Mouse (Mus musculus) neural tube, embryonic 12.5 days (tissue): ENCODE measurements around the gene Ctsl. TPM values are rescaled to one million over a fixed set of nuclear protein-coding genes. Genes with fewer than 3 reads are reported as not detected.
A peak's percentile ranks its signal among the peaks of the same experiment; 100 is the strongest.

ENCODE experiments used
- ATAC-seq: fragments of 200-750 bp; cut with Nextera tagmentation; 2 replicates; pipeline ENCODE4 v1.8.0; 2017; ENCODE audit warnings: low read depth, mild to moderate bottlenecking, moderate TSS enrichment, moderate library complexity; ENCODE audit not compliant: low FRiP score
- H3K27ac ChIP-seq: fragments of 300-500 bp; sonication (generic); 2 replicates; pipeline ENCODE4 v1.5.1; 2016
- H3K27me3 ChIP-seq: fragments of 300-500 bp; sonication (generic); replicated peaks from 2 replicates; pipeline ENCODE4 v1.6.1; 2016; ENCODE audit warnings: mild to moderate bottlenecking
- H3K36me3 ChIP-seq: fragments of 300-500 bp; sonication (generic); 2 replicates; pipeline ENCODE4 v1.6.1; 2016; ENCODE audit warnings: mild to moderate bottlenecking
- H3K4me1 ChIP-seq: fragments of 300-500 bp; sonication (generic); 2 replicates; pipeline ENCODE4 v1.6.1; 2016
- H3K4me2 ChIP-seq: fragments of 300-500 bp; sonication (generic); replicated peaks from 2 replicates; pipeline ENCODE4 v1.6.1; 2016; ENCODE audit warnings: mild to moderate bottlenecking
- H3K4me3 ChIP-seq: fragments of 300-500 bp; sonication (generic); 2 replicates; pipeline ENCODE4 v1.5.1; 2016
- H3K9ac ChIP-seq: fragments of 300-500 bp; sonication (generic); 2 replicates; pipeline ENCODE4 v1.6.1; 2016; ENCODE audit warnings: mild to moderate bottlenecking
- H3K9me3 ChIP-seq: fragments of 300-500 bp; sonication (generic); 2 replicates; pipeline ENCODE4 v1.6.1; 2016; ENCODE audit warnings: mild to moderate bottlenecking
- WGBS: fragments of 180-500 bp; shearing (Covaris S2); methylation state at CpG from one replicate; pipeline ENCODE4 v1.1.7; 2016; 5-methylcytosine and 5-hydroxymethylcytosine counted together
- polyA plus RNA-seq: library from polyadenylated mRNA; unstranded; fragments of >200 nt; fragmentation: Nextera tagmentation; extraction: Ambion mirVana; gene quantifications from 2 replicates; pipeline ENCODE4 v1.2.1, GENCODE M21; 2016

Gene Ctsl
- polyA plus RNA-seq, 1 experiment from 2014 or later: 136 TPM

- H3K27ac ChIP-seq: no peak overlapping the region
- peaks cover 10% of the 10 kb centered on the region for H3K4me1 ChIP-seq
- ATAC-seq: no peak
- H3K4me2 ChIP-seq: peak overlapping the region; percentile 84
- H3K27me3 ChIP-seq: no peaks in the 10 kb centered on the region
- H3K36me3 ChIP-seq: peaks cover 42% of the 10 kb centered on the region
- 74% methylated on average over 1 of the region's 1 CpGs for WGBS
- no peak overlapping the region for H3K9ac ChIP-seq
- no peaks in the 10 kb centered on the region for H3K9me3 ChIP-seq
- H3K4me3 ChIP-seq: no peak overlapping the region
These were observed 2.1 kb downstream of the Ctsl start for GRCm38 (mm10) chr13:64368596-64368995.

- no peak for ATAC-seq
- 89% methylated on average over 5 of the region's 5 CpGs for WGBS
- Histone ChIP-seq H3K4me1 (peaks cover 10% of the 10 kb centered on the region), H3K9me3 (no peaks in the 10 kb centered on the region), H3K36me3 (peaks cover 47% of the 10 kb centered on the region), H3K4me3 (no peak overlapping the region), H3K4me2 (no peak overlapping the region), H3K27me3 (no peaks in the 10 kb centered on the region), H3K27ac (no peak overlapping the region), H3K9ac (no peak overlapping the region)
These were observed 3.1 kb downstream of the Ctsl start for GRCm38 (mm10) chr13:64367615-64368014.

GRCm38 (mm10) chr13:64365326-64365725, 5.4 kb downstream of the Ctsl start:
- no peak overlapping the region for H3K9ac ChIP-seq
- H3K4me3 ChIP-seq: no peak overlapping the region
- no peak overlapping the region for H3K27ac ChIP-seq
- H3K36me3 ChIP-seq: peaks cover 49% of the 10 kb centered on the region
- H3K4me1 ChIP-seq: peaks cover 10% of the 10 kb centered on the region
- H3K9me3 ChIP-seq: no peaks in the 10 kb centered on the region
- no peak overlapping the region for H3K4me2 ChIP-seq
- H3K27me3 ChIP-seq: no peaks in the 10 kb centered on the region
- no peak for ATAC-seq

GRCm38 (mm10) chr13:64364258-64364657, 6.4 kb downstream of the Ctsl start:
- Histone ChIP-seq H3K4me1 (peaks cover 8% of the 10 kb centered on the region), H3K4me3 (no peak overlapping the region), H3K27me3 (no peaks in the 10 kb centered on the region), H3K9ac (no peak overlapping the region), H3K36me3 (peaks cover 49% of the 10 kb centered on the region), H3K9me3 (no peaks in the 10 kb centered on the region), H3K27ac (no peak overlapping the region), H3K4me2 (no peak overlapping the region)
- WGBS: 91% methylated on average over 2 of the region's 2 CpGs
- ATAC-seq: no peak

GRCm38 (mm10) chr13:64362139-64362538, 8.6 kb downstream of the Ctsl start:
- H3K27me3 ChIP-seq: no peaks in the 10 kb centered on the region
- no peak overlapping the region for H3K4me3 ChIP-seq
- no peaks in the 10 kb centered on the region for H3K4me1 ChIP-seq
- WGBS: 90% methylated on average over 6 of the region's 6 CpGs
- no peak overlapping the region for H3K9ac ChIP-seq
- ATAC-seq: no peak
- H3K36me3 ChIP-seq: peaks cover 38% of the 10 kb centered on the region
- no peaks in the 10 kb centered on the region for H3K9me3 ChIP-seq
- H3K4me2 ChIP-seq: no peak overlapping the region
- no peak overlapping the region for H3K27ac ChIP-seq

- no peak overlapping the region for H3K4me2 ChIP-seq
- no peaks in the 10 kb centered on the region for H3K9me3 ChIP-seq
- ATAC-seq: no peak
- H3K27ac ChIP-seq: no peak overlapping the region
- peaks cover 27% of the 10 kb centered on the region for H3K36me3 ChIP-seq
- no peak overlapping the region for H3K9ac ChIP-seq
- no peaks in the 10 kb centered on the region for H3K27me3 ChIP-seq
- WGBS: 93% methylated on average over 3 of the region's 3 CpGs
- H3K4me3 ChIP-seq: no peak overlapping the region
- H3K4me1 ChIP-seq: no peaks in the 10 kb centered on the region
These were observed 9.7 kb downstream of the Ctsl start for GRCm38 (mm10) chr13:64361020-64361419.

GRCm38 (mm10) chr13:64359702-64360101, 11.0 kb downstream of the Ctsl start:
- no peak for ATAC-seq
- Histone ChIP-seq H3K27me3 (no peaks in the 10 kb centered on the region), H3K4me2 (no peak overlapping the region), H3K9ac (no peak overlapping the region), H3K36me3 (peaks cover 17% of the 10 kb centered on the region), H3K4me1 (no peaks in the 10 kb centered on the region), H3K27ac (no peak overlapping the region), H3K9me3 (no peaks in the 10 kb centered on the region), H3K4me3 (no peak overlapping the region)
- 89% methylated on average over 3 of the region's 3 CpGs for WGBS

GRCm38 (mm10) chr13:64358476-64358875, 12.2 kb downstream of the Ctsl start:
- H3K27ac ChIP-seq: no peak overlapping the region
- H3K4me1 ChIP-seq: no peaks in the 10 kb centered on the region
- no peak for ATAC-seq
- H3K4me3 ChIP-seq: no peak overlapping the region
- H3K27me3 ChIP-seq: no peaks in the 10 kb centered on the region
- no peak overlapping the region for H3K4me2 ChIP-seq
- peaks cover 6% of the 10 kb centered on the region; the same call in 1 of the 2 replicates for H3K36me3 ChIP-seq
- no peaks in the 10 kb centered on the region for H3K9me3 ChIP-seq
- WGBS: 87% methylated on average over 1 of the region's 1 CpGs
- H3K9ac ChIP-seq: no peak overlapping the region

- Histone ChIP-seq H3K36me3 (0 out of 2 replicates have a peak, but pooled peaks cover under 1% of the 10 kb centered on the region), H3K27ac (no peak overlapping the region), H3K4me3 (no peak overlapping the region), H3K4me1 (no peaks in the 10 kb centered on the region), H3K9me3 (no peaks in the 10 kb centered on the region), H3K9ac (no peak overlapping the region), H3K27me3 (no peaks in the 10 kb centered on the region), H3K4me2 (no peak overlapping the region)
- ATAC-seq: no peak
- whole genome bisulfite sequencing: 73% methylated on average over 5 of the region's 5 CpGs
These were observed 13.3 kb downstream of the Ctsl start for GRCm38 (mm10) chr13:64357389-64357788.

GRCm38 (mm10) chr13:64349474-64349873, 21.2 kb downstream of the Ctsl start:
- 85% methylated on average over 2 of the region's 2 CpGs for WGBS
- no peak overlapping the region for H3K4me3 ChIP-seq
- no peaks in the 10 kb centered on the region for H3K36me3 ChIP-seq
- no peaks in the 10 kb centered on the region for H3K4me1 ChIP-seq
- no peak for ATAC-seq
- H3K27ac ChIP-seq: no peak overlapping the region
- no peak overlapping the region for H3K9ac ChIP-seq
- no peaks in the 10 kb centered on the region for H3K27me3 ChIP-seq
- H3K4me2 ChIP-seq: no peak overlapping the region
- no peaks in the 10 kb centered on the region for H3K9me3 ChIP-seq

- no peak overlapping the region for H3K27ac ChIP-seq
- no peaks in the 10 kb centered on the region for H3K9me3 ChIP-seq
- no peaks in the 10 kb centered on the region for H3K36me3 ChIP-seq
- peak overlapping the region; percentile 34 for H3K4me3 ChIP-seq
- 0 out of 2 replicates have a peak overlapping the region, but pooled peaks have one; percentile 18 for H3K9ac ChIP-seq
- 4% methylated on average over 9 of the region's 9 CpGs for WGBS
- ATAC-seq: peak; percentile 78
- peak overlapping the region; percentile 66 for H3K4me2 ChIP-seq
- H3K4me1 ChIP-seq: no peaks in the 10 kb centered on the region; the same call in 1 of the 2 replicates
- no peaks in the 10 kb centered on the region for H3K27me3 ChIP-seq
These were observed 26.6 kb downstream of the Ctsl start for GRCm38 (mm10) chr13:64344082-64344501.

- no peak overlapping the region for H3K27ac ChIP-seq
These were observed 27.1 kb downstream of the Ctsl start for GRCm38 (mm10) chr13:64343598-64343997.

GRCm38 (mm10) chr13:64335546-64336132, 35.1 kb downstream of the Ctsl start:
- H3K9ac ChIP-seq: no peak overlapping the region
- 51% methylated on average over 4 of the region's 4 CpGs for WGBS
- H3K4me3 ChIP-seq: no peak overlapping the region
- H3K36me3 ChIP-seq: no peaks in the 10 kb centered on the region
- H3K4me1 ChIP-seq: no peaks in the 10 kb centered on the region
- no peak overlapping the region for H3K4me2 ChIP-seq
- no peak overlapping the region for H3K27ac ChIP-seq
- H3K9me3 ChIP-seq: no peaks in the 10 kb centered on the region
- no peak for ATAC-seq
- no peaks in the 10 kb centered on the region for H3K27me3 ChIP-seq

More at GRCm38 (mm10) chr13:64343598-64343997, 27.1 kb downstream of the Ctsl start:
- no peak for ATAC-seq
- peak overlapping the region; percentile 66 for H3K4me2 ChIP-seq
- 24% methylated on average over 10 of the region's 10 CpGs for WGBS
- H3K4me1 ChIP-seq: no peaks in the 10 kb centered on the region; the same call in 1 of the 2 replicates
- no peaks in the 10 kb centered on the region for H3K9me3 ChIP-seq
- no peaks in the 10 kb centered on the region for H3K27me3 ChIP-seq
- 0 out of 2 replicates have a peak overlapping the region, but pooled peaks have one; percentile 18 for H3K9ac ChIP-seq
- peak overlapping the region; percentile 34 for H3K4me3 ChIP-seq
- no peaks in the 10 kb centered on the region for H3K36me3 ChIP-seq
